Mouse (Mus musculus): ENCODE data around the gene Lamb3. TPM values are rescaled to one million over a fixed set of nuclear protein-coding genes. Genes with fewer than 3 reads are reported as not detected.
"Not testable (repeated sequence)": the region's sequence is repeated elsewhere in the genome, so short reads cannot be mapped to it uniquely, and the experiment has no call there.

The Lamb3 gene
- polyA plus RNA-seq, 1 experiment from 2014 or later = 0.81 TPM

DNA sequence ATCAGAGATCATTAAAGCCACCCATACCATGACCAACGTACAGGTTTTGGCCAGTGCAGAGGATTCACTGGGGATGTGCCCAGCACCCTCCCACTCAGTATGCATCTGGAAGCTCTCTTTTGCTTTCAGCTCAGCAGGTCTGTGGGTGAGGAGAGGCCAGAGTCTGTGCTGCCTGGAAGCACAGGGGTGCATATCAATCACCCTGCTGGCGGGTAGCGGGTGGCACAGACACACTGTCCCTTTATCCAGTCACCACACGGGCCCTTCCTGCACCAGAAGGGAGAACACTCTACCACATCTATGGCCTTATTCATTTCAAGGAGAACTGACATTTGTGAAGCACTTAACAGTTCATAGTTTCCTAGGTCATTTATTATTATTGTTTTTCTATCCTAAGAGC is 30.9 kb downstream of the Lamb3 start:
- no peak overlapping the region for H3K4me3 ChIP-seq
- 39% methylated on average over 4 of the region's 4 CpGs for WGBS

DNA sequence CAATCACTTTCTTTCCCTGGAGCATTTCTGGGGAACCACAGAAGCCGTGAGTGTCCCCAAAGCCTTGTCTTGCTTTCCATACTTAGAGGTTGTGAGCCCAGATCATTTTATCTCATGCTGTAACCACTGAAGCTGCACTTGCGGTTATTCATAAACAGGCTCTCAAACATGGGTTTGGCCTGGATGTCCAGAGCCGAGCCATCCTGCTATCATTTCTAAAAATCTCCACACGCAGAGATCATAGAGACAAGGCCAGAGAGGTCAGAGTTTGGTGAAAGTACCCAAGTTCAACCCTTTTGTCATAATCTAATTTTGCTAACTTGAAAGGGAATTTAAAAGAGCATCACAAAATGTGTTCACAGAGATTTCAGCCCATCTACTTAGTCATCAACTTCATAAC is 33.9 kb downstream of the Lamb3 start:
- WGBS = 92% methylated on average over 4 of the region's 4 CpGs
- no peaks in the 10 kb centered on the region for H3K27me3 ChIP-seq (ENCODE audit: low read depth, poor library complexity, severe bottlenecking)
- no peaks in the 10 kb centered on the region for H3K9me3 ChIP-seq (replicated peaks)

More for the DNA sequence above, 30.9 kb downstream of the Lamb3 start:
- no peaks in the 10 kb centered on the region for H3K36me3 ChIP-seq
- DNase-seq (ENCODE audit: low spot score) = no peak
- H3K4me1 ChIP-seq = no peaks in the 10 kb centered on the region
- no peak overlapping the region for H3K27ac ChIP-seq
- H3K9me3 ChIP-seq (replicated peaks) = no peaks in the 10 kb centered on the region
- no peaks in the 10 kb centered on the region for H3K27me3 ChIP-seq (ENCODE audit: low read depth, poor library complexity, severe bottlenecking)

DNA sequence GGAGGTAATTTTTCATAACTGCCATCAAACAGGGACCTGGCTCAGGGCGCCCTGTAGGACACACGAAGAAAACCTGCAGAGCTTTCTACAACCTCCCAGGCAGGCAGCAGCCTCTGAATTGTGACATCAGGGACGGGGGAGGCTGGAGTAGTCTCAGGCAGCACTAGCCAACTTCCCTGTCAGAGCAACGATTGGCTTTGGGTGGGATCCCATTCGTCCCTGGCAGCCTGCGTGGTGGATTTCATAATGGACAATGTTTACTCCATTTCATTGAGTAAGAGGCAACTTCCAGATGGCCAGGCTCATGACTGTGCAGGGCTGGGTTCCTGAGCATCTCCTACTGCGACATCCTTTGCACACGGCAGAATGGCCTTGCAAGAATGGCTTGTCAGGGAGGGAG is 34.7 kb downstream of the Lamb3 start:
- H3K9me3 ChIP-seq (replicated peaks) = no peaks in the 10 kb centered on the region
- H3K4me3 ChIP-seq = no peak overlapping the region
- H3K27ac ChIP-seq = no peak overlapping the region
- H3K36me3 ChIP-seq = no peaks in the 10 kb centered on the region
- no peaks in the 10 kb centered on the region for H3K27me3 ChIP-seq (ENCODE audit: low read depth, poor library complexity, severe bottlenecking)
- H3K4me1 ChIP-seq = no peaks in the 10 kb centered on the region
- no peak for DNase-seq (ENCODE audit: low spot score)
- 89% methylated on average over 8 of the region's 8 CpGs for whole genome bisulfite sequencing

More for the DNA sequence above, 33.9 kb downstream of the Lamb3 start:
- H3K4me3 ChIP-seq = no peak overlapping the region
- no peak for DNase-seq (ENCODE audit: low spot score)
- H3K4me1 ChIP-seq = no peaks in the 10 kb centered on the region
- H3K27ac ChIP-seq = no peak overlapping the region
- H3K36me3 ChIP-seq = no peaks in the 10 kb centered on the region

DNA sequence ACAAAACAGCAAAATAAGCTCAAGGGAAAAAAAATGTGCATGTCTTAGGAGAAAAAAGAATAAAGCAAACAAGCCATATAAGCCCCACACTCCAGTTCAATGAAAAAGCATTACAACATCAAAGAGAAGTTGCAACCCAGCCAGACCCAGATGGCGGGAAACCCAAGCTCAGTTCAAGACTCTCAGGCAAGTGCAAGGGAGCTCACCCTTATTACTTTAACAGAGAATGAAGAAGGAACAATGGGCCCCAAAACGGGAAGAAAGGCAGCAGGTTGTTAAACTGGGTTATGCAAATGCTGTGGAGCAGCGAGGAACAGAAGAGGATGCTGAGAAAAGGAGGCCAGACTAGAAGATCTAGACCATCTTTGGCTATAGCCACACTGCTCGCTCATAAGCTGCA is 35.4 kb downstream of the Lamb3 start:
- 64% methylated on average over 4 of the region's 4 CpGs for WGBS

DNA sequence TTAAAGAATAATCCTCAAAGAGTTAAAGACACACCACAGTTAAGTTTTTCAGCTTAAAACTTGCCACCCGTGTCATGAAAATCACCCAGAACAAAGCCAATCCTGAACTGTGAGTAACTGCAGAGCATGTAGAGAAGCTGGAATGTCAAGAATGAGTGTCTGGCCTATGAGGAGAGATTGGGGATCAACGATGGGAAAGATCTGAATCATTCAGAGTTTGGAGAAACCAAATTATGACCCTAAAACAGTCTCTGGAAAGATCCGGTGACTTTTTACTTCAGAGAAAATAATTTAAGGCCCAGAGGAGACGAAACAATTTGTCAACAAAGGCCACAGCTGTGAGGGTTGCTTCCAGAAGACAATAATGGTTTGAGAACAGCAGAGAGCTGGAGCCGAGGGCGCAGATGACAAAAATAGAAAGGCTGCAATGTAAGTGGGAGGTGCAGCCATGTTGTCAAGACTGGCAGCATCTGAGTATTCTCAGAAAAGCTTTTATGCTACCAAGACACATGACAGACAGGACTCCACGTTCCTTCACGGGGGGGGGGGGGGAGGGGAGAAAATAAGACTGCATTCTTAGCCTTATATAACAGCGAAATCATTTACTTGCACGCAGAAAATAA is 36.2 kb downstream of the Lamb3 start:
- no peak for DNase-seq (ENCODE audit: low spot score)
- Histone ChIP-seq H3K4me1 (no peaks in the 10 kb centered on the region), H3K27ac (no peak overlapping the region), H3K4me3 (no peak overlapping the region), H3K36me3 (no peaks in the 10 kb centered on the region), H3K9me3 (replicated peaks) (no peaks in the 10 kb centered on the region), H3K27me3 (ENCODE audit: low read depth, poor library complexity, severe bottlenecking) (no peaks in the 10 kb centered on the region)
- 75% methylated on average over 10 of the region's 10 CpGs for WGBS

More for the DNA sequence above, 35.4 kb downstream of the Lamb3 start:
- Histone ChIP-seq H3K4me1 (no peaks in the 10 kb centered on the region), H3K4me3 (no peak overlapping the region), H3K9me3 (replicated peaks) (no peaks in the 10 kb centered on the region), H3K27ac (no peak overlapping the region), H3K36me3 (no peaks in the 10 kb centered on the region), H3K27me3 (ENCODE audit: low read depth, poor library complexity, severe bottlenecking) (no peaks in the 10 kb centered on the region)
- no peak for DNase-seq (ENCODE audit: low spot score)

DNA sequence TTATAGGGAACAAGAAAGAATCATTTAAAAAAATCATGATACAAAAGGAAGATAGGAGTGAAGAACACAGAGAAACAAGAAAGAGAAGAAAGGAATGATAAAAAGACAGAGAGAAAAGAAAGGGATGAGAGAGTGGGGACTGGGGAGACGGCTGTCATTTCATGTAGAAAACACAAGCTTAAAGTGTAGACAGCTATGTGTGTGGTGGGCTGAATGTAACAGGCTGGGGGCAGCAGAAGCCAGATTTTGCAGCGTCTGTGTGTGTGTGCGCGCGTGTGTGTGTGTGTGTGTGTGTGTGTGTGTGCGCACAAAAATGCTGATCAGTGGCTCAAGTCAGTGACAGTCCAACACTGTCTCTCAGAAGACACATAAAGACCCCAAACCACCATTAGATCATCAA is 36.7 kb downstream of the Lamb3 start:
- Histone ChIP-seq H3K36me3 (no peaks in the 10 kb centered on the region), H3K27ac (no peak overlapping the region), H3K9me3 (replicated peaks) (no peaks in the 10 kb centered on the region), H3K4me3 (no peak overlapping the region), H3K27me3 (ENCODE audit: low read depth, poor library complexity, severe bottlenecking) (no peaks in the 10 kb centered on the region), H3K4me1 (no peaks in the 10 kb centered on the region)
- WGBS = 91% methylated on average over 6 of the region's 6 CpGs
- DNase-seq (ENCODE audit: low spot score) = no peak

DNA sequence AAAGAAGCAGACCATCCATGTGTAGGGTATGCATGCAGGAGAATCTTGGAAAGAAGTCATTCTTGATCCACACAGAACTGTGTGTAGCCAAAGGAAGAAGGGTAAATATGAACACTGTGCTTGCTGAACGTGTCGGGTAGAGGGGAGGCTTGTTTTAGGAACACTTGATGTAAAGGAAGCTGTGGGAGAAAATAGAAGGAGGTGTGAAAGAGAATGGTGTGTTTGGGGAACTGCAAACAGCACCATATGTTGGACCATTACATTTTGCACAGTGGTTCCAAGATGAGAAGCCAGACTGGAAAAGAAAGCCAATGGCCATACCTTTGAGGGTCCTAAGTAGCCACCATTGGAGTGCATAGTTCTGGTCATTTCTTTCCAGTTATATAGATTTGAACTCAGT is 42.5 kb downstream of the Lamb3 start:
- DNase-seq (ENCODE audit: low spot score) = no peak
- H3K4me1 ChIP-seq = peaks cover 6% of the 10 kb centered on the region; the same call in 1 of the 2 replicates
- H3K36me3 ChIP-seq = no peaks in the 10 kb centered on the region
- no peaks in the 10 kb centered on the region for H3K27me3 ChIP-seq (ENCODE audit: low read depth, poor library complexity, severe bottlenecking)
- no peaks in the 10 kb centered on the region for H3K9me3 ChIP-seq (replicated peaks)
- no peak overlapping the region for H3K27ac ChIP-seq
- no peak overlapping the region for H3K4me3 ChIP-seq
- WGBS = 88% methylated on average over 2 of the region's 2 CpGs

DNA sequence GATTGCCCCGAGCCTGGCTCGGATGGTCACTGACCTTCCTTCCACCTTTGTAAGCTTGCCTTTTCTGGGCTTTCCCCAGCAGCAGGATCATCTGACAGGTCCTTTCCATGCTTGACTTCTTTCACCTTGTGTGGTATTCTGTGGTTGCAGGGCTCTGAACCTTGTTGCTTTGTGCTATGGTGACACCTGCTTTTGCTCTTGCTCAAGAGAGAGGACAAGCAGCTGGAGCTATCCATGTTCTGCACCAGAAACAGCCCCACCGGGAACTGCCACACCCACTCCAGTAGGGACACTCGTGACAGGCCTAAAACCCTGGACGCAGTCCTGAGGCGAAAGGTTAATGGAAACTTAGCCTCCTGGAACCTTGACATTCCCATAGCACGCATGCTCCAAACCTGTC is 43.9 kb downstream of the Lamb3 start:
- WGBS = 81% methylated on average over 7 of the region's 7 CpGs
- Histone ChIP-seq H3K4me1 (peaks cover 6% of the 10 kb centered on the region; the same call in 1 of the 2 replicates), H3K27me3 (ENCODE audit: low read depth, poor library complexity, severe bottlenecking) (no peaks in the 10 kb centered on the region), H3K9me3 (replicated peaks) (no peaks in the 10 kb centered on the region), H3K27ac (no peak overlapping the region), H3K4me3 (no peak overlapping the region), H3K36me3 (no peaks in the 10 kb centered on the region)
- DNase-seq (ENCODE audit: low spot score) = no peak

DNA sequence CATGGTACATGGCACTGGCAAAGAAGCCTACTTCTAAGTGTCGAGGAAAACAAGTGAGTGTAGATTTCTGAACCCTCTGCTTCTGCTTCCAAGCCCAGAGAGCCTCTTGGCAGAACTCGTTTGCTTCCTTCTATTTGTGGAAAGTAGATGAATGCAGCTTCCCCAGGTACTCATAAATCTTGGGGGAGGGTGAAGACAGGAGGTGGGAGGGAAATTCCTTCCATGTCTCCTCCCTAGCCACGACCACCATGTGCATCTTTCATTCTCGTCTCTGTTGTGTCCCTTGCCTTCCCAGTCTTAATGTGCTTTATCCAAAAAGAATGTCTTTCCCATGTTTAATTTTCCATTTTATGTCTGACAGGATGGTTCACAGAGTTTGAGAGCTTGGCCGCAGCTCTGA is 45.1 kb downstream of the Lamb3 start:
- 37% methylated on average over 5 of the region's 5 CpGs for WGBS
- no peaks in the 10 kb centered on the region for H3K27me3 ChIP-seq (ENCODE audit: low read depth, poor library complexity, severe bottlenecking)

DNA sequence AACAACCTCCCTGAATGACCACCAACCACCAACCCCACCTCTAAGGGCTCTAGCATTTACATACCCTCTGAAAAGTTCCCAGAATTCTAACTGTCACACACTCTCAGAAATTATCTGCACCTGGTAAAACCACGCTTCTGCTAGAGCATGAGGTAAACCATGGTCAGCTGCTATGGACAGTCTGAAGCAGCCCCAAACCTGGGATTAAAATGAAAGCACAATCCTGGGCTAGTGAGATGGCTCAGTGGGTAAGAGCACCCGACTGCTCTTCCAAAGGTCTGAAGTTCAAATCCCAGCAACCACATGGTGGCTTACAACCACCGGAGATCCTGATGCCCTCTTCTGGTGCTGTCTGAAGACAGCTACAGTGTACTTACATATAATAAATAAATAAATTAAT is 46.4 kb downstream of the Lamb3 start:
- not testable (repeated sequence) for H3K36me3 ChIP-seq; H3K4me3 ChIP-seq; H3K27ac ChIP-seq; DNase-seq (ENCODE audit: low spot score); H3K9me3 ChIP-seq (replicated peaks); H3K27me3 ChIP-seq (ENCODE audit: low read depth, poor library complexity, severe bottlenecking); H3K4me1 ChIP-seq
- 68% methylated on average over 3 of the region's 3 CpGs for WGBS

More for the DNA sequence above, 45.1 kb downstream of the Lamb3 start:
- Histone ChIP-seq H3K9me3 (replicated peaks) (no peaks in the 10 kb centered on the region), H3K4me3 (no peak overlapping the region), H3K27ac (no peak overlapping the region), H3K36me3 (no peaks in the 10 kb centered on the region), H3K4me1 (peaks cover 6% of the 10 kb centered on the region; the same call in 1 of the 2 replicates)
- DNase-seq (ENCODE audit: low spot score) = no peak

DNA sequence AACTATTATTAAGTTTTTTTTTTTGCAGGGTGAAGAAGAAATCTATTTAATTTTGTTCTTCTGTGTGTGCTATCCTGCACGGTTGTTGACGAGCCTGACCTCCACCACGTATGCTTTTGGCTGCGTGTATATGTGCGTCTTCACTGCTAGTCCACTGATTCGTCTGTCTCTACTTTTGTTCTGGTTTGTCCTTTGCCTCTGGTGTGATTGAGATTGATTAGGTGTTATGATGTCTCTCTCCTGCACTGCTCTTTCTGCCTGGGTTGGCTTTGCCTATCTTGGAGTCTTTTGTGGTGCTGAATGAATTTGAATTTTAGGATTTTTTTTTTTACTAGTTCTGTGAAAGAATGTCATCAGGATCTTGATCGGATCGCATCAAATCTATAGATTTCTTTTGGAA is 47.5 kb downstream of the Lamb3 start:
- no peak overlapping the region for H3K27ac ChIP-seq
- no peaks in the 10 kb centered on the region for H3K9me3 ChIP-seq (replicated peaks)
- H3K4me1 ChIP-seq = peaks cover 6% of the 10 kb centered on the region; the same call in 1 of the 2 replicates
- WGBS = 54% methylated on average over 8 of the region's 8 CpGs
- no peaks in the 10 kb centered on the region for H3K36me3 ChIP-seq
- H3K27me3 ChIP-seq (ENCODE audit: low read depth, poor library complexity, severe bottlenecking) = no peaks in the 10 kb centered on the region
- H3K4me3 ChIP-seq = no peak overlapping the region
- no peak for DNase-seq (ENCODE audit: low spot score)

DNA sequence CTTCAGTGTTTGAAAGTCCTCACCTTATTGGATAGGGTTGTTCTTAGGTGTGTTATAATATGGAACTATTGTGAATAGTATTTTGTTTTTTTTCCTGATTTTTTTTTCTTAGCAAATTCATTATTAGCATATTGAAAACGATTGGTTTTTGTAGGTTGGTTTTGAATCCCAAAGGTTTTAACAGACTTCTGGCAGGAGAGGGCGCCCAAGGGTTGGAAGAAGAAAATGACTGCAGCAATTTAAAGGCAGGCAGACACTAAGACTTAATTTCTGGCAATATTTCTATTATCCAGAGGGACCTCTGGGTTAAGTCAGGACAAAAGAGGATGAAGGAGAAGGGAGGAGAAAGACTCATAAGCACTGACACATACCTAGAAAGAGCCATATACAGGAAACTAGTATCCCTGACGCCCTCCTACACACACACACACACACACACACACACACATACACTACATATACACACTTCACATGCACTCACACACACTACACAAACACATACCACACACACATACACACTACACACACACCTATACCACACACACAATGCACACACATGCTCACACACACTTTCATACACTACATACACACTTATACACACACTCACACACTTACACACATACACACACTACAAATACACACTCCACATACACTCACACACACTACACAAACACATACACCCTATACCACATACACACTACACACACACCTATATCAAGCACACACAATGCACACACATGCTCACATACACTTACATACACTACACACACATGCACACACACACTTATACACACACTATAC is 48.2 kb downstream of the Lamb3 start:
- WGBS = 33% methylated on average over 3 of the region's 3 CpGs
- peak; percentile 42 for DNase-seq (ENCODE audit: low spot score)
- H3K36me3 ChIP-seq = no peaks in the 10 kb centered on the region
- no peak overlapping the region for H3K4me3 ChIP-seq
- no peaks in the 10 kb centered on the region for H3K27me3 ChIP-seq (ENCODE audit: low read depth, poor library complexity, severe bottlenecking)
- H3K27ac ChIP-seq = no peak overlapping the region
- no peaks in the 10 kb centered on the region for H3K9me3 ChIP-seq (replicated peaks)
- H3K4me1 ChIP-seq = peaks cover 6% of the 10 kb centered on the region; the same call in 1 of the 2 replicates

DNA sequence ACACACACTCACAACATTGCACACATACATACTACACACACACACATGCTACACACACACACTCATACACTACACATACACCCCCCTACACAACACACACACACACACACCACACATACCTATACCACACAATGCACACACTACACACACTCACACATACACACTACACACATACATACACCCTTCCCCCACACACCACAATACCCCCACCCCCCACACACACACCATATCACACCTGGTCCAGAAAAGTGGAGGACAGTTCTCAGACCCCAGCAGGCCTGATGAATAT is 48.7 kb downstream of the Lamb3 start:
- Histone ChIP-seq H3K36me3 (no peaks in the 10 kb centered on the region), H3K4me1 (peaks cover 6% of the 10 kb centered on the region; the same call in 1 of the 2 replicates), H3K27ac (no peak overlapping the region), H3K27me3 (ENCODE audit: low read depth, poor library complexity, severe bottlenecking) (no peaks in the 10 kb centered on the region), H3K9me3 (replicated peaks) (no peaks in the 10 kb centered on the region), H3K4me3 (no peak overlapping the region)
- no peak for DNase-seq (ENCODE audit: low spot score)

Data from limb, embryonic 10.5 days (tissue).